Mouse (Mus musculus) left cerebral cortex, adult 8-10 months (tissue): Measurements from ENCODE around the gene Nbeal2. TPM values are rescaled to one million over a fixed set of nuclear protein-coding genes. Genes with fewer than 3 reads are reported as not detected.

Experiments
- DNase-seq, 2 experiments: peaks; one replicate each; pipeline ENCODE4 v3.0.0; 2022; ENCODE audit warnings: low spot score in 2 of 2
- total RNA-seq, 4 experiments: library from RNA; stranded (reverse); gene quantifications; 2 replicates each; pipeline ENCODE4 v1.2.4; 2022

Nbeal2 gene
- total RNA-seq, 4 experiments from 2014 or later = 11.9 to 14.6 (median 12.6) TPM

GRCm38 (mm10) chr9:110651931-110652722 is 1.8 kb downstream of the Nbeal2 start:
- DNase-seq = no peak

GRCm38 (mm10) chr9:110649775-110650174 is 4.2 kb downstream of the Nbeal2 start:
- DNase-seq = no peak

- no peak for DNase-seq
Measured at GRCm38 (mm10) chr9:110645219-110645618, 8.7 kb downstream of the Nbeal2 start.

GRCm38 (mm10) chr9:110644295-110644694 is 9.7 kb downstream of the Nbeal2 start:
- DNase-seq = no peak

GRCm38 (mm10) chr9:110643787-110644186 is 10.2 kb downstream of the Nbeal2 start:
- no peak for DNase-seq

- no peak for DNase-seq
Measured at GRCm38 (mm10) chr9:110642812-110643524, 11.0 kb downstream of the Nbeal2 start.

GRCm38 (mm10) chr9:110641006-110641405 is 13.0 kb downstream of the Nbeal2 start:
- DNase-seq = no peak

- DNase-seq = no peak
Measured at GRCm38 (mm10) chr9:110638611-110639021, 15.3 kb downstream of the Nbeal2 start.

- DNase-seq = peak in 1 of 2 experiments; percentile 89
Measured at GRCm38 (mm10) chr9:110635225-110635624, 18.7 kb downstream of the Nbeal2 start.

- peak in 1 of 2 experiments; percentile 26 for DNase-seq
Measured at GRCm38 (mm10) chr9:110633882-110634281, 20.1 kb downstream of the Nbeal2 start.

- peak in 1 of 2 experiments; percentile 17 for DNase-seq
Measured at GRCm38 (mm10) chr9:110632671-110633070, 21.3 kb downstream of the Nbeal2 start.

GRCm38 (mm10) chr9:110631651-110632275 is 22.2 kb downstream of the Nbeal2 start:
- peak in 1 of 2 experiments; percentile 9 for DNase-seq

- no peak for DNase-seq
Measured at GRCm38 (mm10) chr9:110631191-110631590, 22.8 kb downstream of the Nbeal2 start.

GRCm38 (mm10) chr9:110630171-110630570 is 23.8 kb downstream of the Nbeal2 start:
- DNase-seq = peak in 1 of 2 experiments; percentile 32

- peak in 1 of 2 experiments; percentile 26 for DNase-seq
Measured at GRCm38 (mm10) chr9:110625350-110625908, 28.5 kb downstream of the Nbeal2 start.

GRCm38 (mm10) chr9:110624361-110625166 is 29.4 kb downstream of the Nbeal2 start, which contains the start of gene Nradd:
TSS of gene Nradd (minus strand) at chr9:110624452.
- peak; percentile 63 to 90 for DNase-seq

GRCm38 (mm10) chr9:110623416-110624195 is 30.4 kb downstream of the Nbeal2 start:
- no peak for DNase-seq

- DNase-seq = no peak
Measured at GRCm38 (mm10) chr9:110622621-110623219, 31.2 kb downstream of the Nbeal2 start.

- no peak for DNase-seq
Measured at GRCm38 (mm10) chr9:110620685-110621084, 33.3 kb downstream of the Nbeal2 start.
